Mouse (Mus musculus) forebrain, embryonic 16.5 days (tissue): ENCODE data around the gene Trim28. TPM values are rescaled to one million over a fixed set of nuclear protein-coding genes. Genes with fewer than 3 reads are reported as not detected.
"Not testable (repeated sequence)": the region's sequence is repeated elsewhere in the genome, so short reads cannot be mapped to it uniquely, and the experiment has no call there.

Source experiments
- ATAC-seq: fragments of 200-750 bp; cut with Nextera tagmentation; 2 replicates; pipeline ENCODE4 v1.8.0; 2017; ENCODE audit warnings: mild to moderate bottlenecking, moderate library complexity
- H3K27ac ChIP-seq: fragments of 300-500 bp; sonication (generic); 2 replicates; pipeline ENCODE4 v1.5.1; 2014; ENCODE audit warnings: low read length, control low read depth
- H3K27me3 ChIP-seq: fragments of 300-500 bp; sonication (generic); replicated peaks from 2 replicates; pipeline ENCODE4 v1.6.1; 2014; ENCODE audit warnings: low read length; ENCODE audit not compliant: control insufficient read depth, insufficient read depth
- H3K36me3 ChIP-seq: fragments of 300-500 bp; sonication (generic); 2 replicates; pipeline ENCODE4 v1.6.1; 2014; ENCODE audit not compliant: control insufficient read depth, insufficient read depth
- H3K4me1 ChIP-seq: fragments of 300-500 bp; sonication (generic); replicated peaks from 2 replicates; pipeline ENCODE4 v1.6.1; 2014; ENCODE audit warnings: low read length; ENCODE audit not compliant: control insufficient read depth, insufficient read depth
- H3K4me2 ChIP-seq: fragments of 300-500 bp; sonication (generic); 2 replicates; pipeline ENCODE4 v1.6.1; 2014; ENCODE audit warnings: mild to moderate bottlenecking, low read length, control low read depth
- H3K4me3 ChIP-seq: fragments of 300-500 bp; sonication (generic); replicated peaks from 2 replicates; pipeline ENCODE4 v1.5.1; 2014; ENCODE audit warnings: mild to moderate bottlenecking, low read length, control low read depth
- H3K9ac ChIP-seq: fragments of 300-500 bp; sonication (generic); replicated peaks from 2 replicates; pipeline ENCODE4 v1.6.1; 2014; ENCODE audit warnings: low read depth, low read length, control low read depth
- H3K9me3 ChIP-seq: fragments of 300-500 bp; sonication (generic); 2 replicates; pipeline ENCODE4 v1.6.1; 2016; ENCODE audit warnings: low read length; ENCODE audit not compliant: control insufficient read depth
- WGBS: fragments of 180-500 bp; shearing (Covaris S2); extraction: QIAGEN DNeasy Blood & Tissue Kit; methylation state at CpG from one replicate; pipeline ENCODE4 v1.1.7; 2014; 5-methylcytosine and 5-hydroxymethylcytosine counted together
- polyA plus RNA-seq: library from polyadenylated mRNA; unstranded; fragments of >200 nt; fragmentation: Nextera tagmentation; extraction: Ambion mirVana; gene quantifications from 2 replicates; pipeline ENCODE4 v1.2.1, GENCODE M21; 2015

Trim28 gene
- polyA plus RNA-seq, 1 experiment from 2014 or later = 230 TPM

DNA sequence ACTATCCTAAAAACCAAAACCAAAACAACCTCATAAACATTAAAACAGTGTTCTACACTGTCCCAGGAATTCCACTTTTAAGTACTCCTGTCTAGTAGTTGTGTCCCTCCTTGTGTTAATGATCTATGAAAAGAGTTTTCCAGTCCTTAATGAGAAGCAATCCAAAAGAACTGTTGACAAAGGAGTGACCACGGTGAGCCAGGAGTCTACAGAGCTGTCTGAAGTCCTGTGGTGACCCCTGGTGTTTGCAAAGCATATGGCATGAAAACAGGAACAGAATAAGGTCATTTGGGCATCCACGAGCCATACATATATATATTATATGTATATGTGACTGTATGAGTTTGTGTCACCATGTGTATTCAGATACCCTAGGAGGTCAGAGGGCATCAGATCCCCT is 47.2 kb downstream of the Trim28 start:
- Histone ChIP-seq H3K4me1 (peaks cover 14% of the 10 kb centered on the region), H3K4me3 (no peak overlapping the region), H3K36me3 (no peaks in the 10 kb centered on the region), H3K27me3 (peaks cover 20% of the 10 kb centered on the region), H3K4me2 (no peak overlapping the region), H3K9me3 (no peaks in the 10 kb centered on the region), H3K9ac (no peak overlapping the region), H3K27ac (no peak overlapping the region)
- ATAC-seq = no peak
- 5% methylated on average over 2 of the region's 2 CpGs for WGBS

- H3K27me3 ChIP-seq = no peaks in the 10 kb centered on the region
- H3K27ac ChIP-seq = no peak overlapping the region
- H3K4me1 ChIP-seq = peaks cover 5% of the 10 kb centered on the region; the same call in 1 of the 2 replicates
- H3K36me3 ChIP-seq = no peaks in the 10 kb centered on the region
- H3K9ac ChIP-seq = no peak overlapping the region
- H3K9me3 ChIP-seq = no peaks in the 10 kb centered on the region
- no peak overlapping the region for H3K4me2 ChIP-seq
- 91% methylated on average over 13 of the region's 13 CpGs for WGBS
- H3K4me3 ChIP-seq = no peak overlapping the region
- ATAC-seq = no peak
Measured at GRCm38 (mm10) chr7:13053001-13053400, 54.1 kb downstream of the Trim28 start.

GRCm38 (mm10) chr7:13053501-13053900 is 54.6 kb downstream of the Trim28 start:
- 92% methylated on average over 2 of the region's 2 CpGs for whole genome bisulfite sequencing
- peaks cover 5% of the 10 kb centered on the region; the same call in 1 of the 2 replicates for H3K4me1 ChIP-seq
- H3K36me3 ChIP-seq = no peaks in the 10 kb centered on the region
- peak overlapping the region; percentile 39 for H3K4me2 ChIP-seq
- H3K4me3 ChIP-seq = peak overlapping the region; percentile 49
- no peak overlapping the region for H3K27ac ChIP-seq
- no peak overlapping the region; the same call in 1 of the 2 replicates for H3K9ac ChIP-seq
- no peaks in the 10 kb centered on the region for H3K27me3 ChIP-seq
- no peak for ATAC-seq
- no peaks in the 10 kb centered on the region for H3K9me3 ChIP-seq

DNA sequence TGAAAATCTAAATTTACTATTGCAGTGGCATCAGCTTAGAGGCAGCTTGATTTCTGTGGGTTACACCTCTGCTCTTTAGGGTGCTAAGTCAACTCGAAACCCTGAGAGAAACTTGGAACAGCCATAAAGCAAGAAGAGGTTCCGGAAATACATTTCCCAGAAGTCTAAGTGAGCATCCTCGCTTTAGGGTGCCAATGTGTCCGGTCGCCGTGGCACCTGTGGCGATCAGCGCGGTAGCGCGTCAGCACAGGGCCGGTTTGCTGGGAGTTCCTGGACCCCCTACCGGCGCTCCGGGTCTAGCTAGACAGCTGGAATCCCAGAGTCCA is 55.0 kb downstream of the Trim28 start:
- Histone ChIP-seq H3K4me2 (peak overlapping the region; percentile 39), H3K4me3 (peak overlapping the region; percentile 49), H3K9me3 (no peaks in the 10 kb centered on the region), H3K9ac (peak overlapping the region; percentile 68), H3K27me3 (no peaks in the 10 kb centered on the region), H3K27ac (peak overlapping the region; percentile 96), H3K36me3 (no peaks in the 10 kb centered on the region), H3K4me1 (peaks cover 5% of the 10 kb centered on the region; the same call in 1 of the 2 replicates)
- no peak for ATAC-seq
- 1% methylated on average over 15 of the region's 15 CpGs for WGBS

DNA sequence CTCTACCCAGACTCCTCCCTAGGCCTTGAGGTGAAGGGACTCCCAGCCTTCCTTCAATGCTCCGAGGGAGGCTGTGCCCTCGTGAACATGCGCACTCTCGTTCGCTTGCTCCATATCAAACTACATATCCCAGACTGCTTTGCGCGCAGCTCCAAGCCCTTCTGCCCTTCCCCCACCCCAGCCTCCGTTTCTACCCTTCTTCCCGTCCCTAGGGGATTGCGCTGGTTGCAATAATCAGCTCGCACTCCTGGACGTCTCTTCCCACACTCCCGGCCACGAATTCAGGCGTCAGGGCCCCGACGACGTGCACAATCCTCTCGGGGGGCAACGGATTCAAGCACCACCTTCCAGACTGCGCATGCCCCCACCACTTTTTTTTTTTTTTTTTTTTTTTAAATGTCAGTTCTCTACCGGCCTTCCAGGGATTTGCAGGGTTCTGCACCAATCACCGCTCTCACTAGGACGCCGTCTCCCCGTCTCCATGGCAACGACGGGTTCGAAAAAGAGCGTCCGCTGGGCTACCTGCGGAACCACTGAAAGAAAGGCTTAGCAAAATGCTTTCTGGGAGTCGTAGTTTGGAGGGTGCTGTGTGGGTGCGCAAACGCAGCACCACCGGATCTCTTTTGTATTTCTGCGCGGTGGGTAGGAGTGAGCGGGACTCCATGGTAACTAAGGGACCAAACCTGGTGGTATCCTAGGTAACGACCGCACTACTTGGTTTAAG is 55.5 kb downstream of the Trim28 start, which contains the start of gene Mzf1:
Gene Mzf1, minus strand, starts transcription at position 478 of the 724 bp plus-strand sequence.
- Histone ChIP-seq H3K36me3 (no peaks in the 10 kb centered on the region), H3K27ac (peak within 1 kb of the TSS; percentile 96), H3K4me1 (peaks cover 5% of the 10 kb centered on the region; the same call in 1 of the 2 replicates), H3K9ac (peak within 1 kb of the TSS; percentile 68), H3K4me3 (peak within 1 kb of the TSS; percentile 49), H3K27me3 (no peaks in the 10 kb centered on the region), H3K9me3 (no peaks in the 10 kb centered on the region), H3K4me2 (peak within 1 kb of the TSS; percentile 62)
- under 1% methylated on average over 41 of the region's 41 CpGs for WGBS
- ATAC-seq = peak; percentile 96

GRCm38 (mm10) chr7:13056913-13057700 is 58.2 kb downstream of the Trim28 start:
- no peak overlapping the region for H3K4me3 ChIP-seq
- no peaks in the 10 kb centered on the region for H3K9me3 ChIP-seq
- peaks cover 5% of the 10 kb centered on the region; the same call in 1 of the 2 replicates for H3K4me1 ChIP-seq
- H3K27me3 ChIP-seq = no peaks in the 10 kb centered on the region
- no peak for ATAC-seq
- H3K27ac ChIP-seq = no peak overlapping the region
- no peak overlapping the region for H3K9ac ChIP-seq
- H3K4me2 ChIP-seq = no peak overlapping the region
- 53% methylated on average over 8 of the region's 8 CpGs for WGBS
- no peaks in the 10 kb centered on the region for H3K36me3 ChIP-seq

DNA sequence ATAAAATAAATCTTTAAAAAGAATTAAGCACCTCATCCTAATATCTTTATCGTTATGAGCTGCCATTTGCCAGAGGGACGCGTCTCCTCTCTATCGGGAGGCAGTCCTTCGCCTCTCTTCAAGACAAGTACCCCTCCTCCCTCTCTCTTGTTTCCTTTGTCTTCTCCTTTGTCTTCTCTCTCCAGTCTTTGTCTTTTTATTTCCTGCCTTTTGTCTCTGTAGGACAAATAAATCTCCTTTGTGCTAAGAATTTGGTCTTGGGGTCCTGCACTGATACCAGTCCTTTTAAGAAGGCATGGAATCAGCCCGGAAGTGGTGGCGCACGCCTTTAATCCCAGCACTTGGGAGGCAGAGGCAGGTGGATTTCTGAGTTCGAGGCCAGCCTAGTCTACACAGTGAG is 60.6 kb downstream of the Trim28 start:
- Histone ChIP-seq H3K27me3 (no peaks in the 10 kb centered on the region), H3K4me3 (no peak overlapping the region), H3K4me1 (no peaks in the 10 kb centered on the region), H3K27ac (no peak overlapping the region), H3K9ac (no peak overlapping the region), H3K9me3 (no peaks in the 10 kb centered on the region), H3K36me3 (no peaks in the 10 kb centered on the region), H3K4me2 (no peak overlapping the region)
- 82% methylated on average over 9 of the region's 9 CpGs for WGBS
- no peak for ATAC-seq

DNA sequence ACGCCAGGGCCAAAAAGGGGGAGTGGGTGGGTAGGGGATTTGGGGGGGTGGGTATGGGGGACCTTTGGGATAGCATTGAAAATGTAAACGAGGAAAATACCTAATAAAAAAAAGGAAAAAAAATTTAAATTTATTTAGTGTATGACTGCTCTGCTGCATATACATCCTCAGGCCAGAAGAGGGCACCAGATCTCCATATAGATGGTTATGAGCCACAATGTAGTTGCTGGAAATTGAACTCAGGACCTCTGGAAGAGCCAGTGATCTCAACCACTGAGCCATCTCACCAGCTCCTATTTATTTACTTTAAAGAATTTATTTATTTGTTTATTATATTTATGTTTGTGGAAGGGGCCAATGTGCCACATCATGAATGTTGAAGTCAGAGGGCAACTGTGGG is 64.5 kb downstream of the Trim28 start:
- not testable (repeated sequence) for H3K27me3 ChIP-seq, H3K4me2 ChIP-seq, H3K4me3 ChIP-seq, ATAC-seq, H3K27ac ChIP-seq, H3K9ac ChIP-seq, H3K9me3 ChIP-seq, H3K4me1 ChIP-seq, H3K36me3 ChIP-seq
- WGBS = 49% methylated on average over 2 of the region's 2 CpGs

DNA sequence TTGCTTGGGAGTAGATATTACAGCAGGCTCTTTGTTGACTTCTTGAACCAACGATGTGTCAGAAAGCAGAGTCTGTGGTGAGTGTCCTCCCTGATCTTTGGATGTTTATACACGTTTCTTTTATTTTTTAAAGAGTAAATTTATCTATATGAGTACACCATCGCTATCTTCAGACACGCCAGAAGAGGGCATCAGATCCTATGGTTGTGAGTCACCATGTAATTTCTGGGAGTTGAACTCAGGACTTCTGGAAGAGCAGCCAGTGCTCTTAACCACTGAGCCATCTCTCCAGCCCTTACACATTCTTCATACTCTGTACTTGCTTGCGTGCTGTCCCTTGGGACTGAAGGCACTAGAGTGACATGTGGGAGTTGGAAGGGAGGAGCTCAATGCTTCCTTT is 73.4 kb downstream of the Trim28 start:
- ATAC-seq = no peak
- H3K4me3 ChIP-seq = no peak overlapping the region
- no peak overlapping the region for H3K9ac ChIP-seq
- H3K36me3 ChIP-seq = no peaks in the 10 kb centered on the region
- H3K4me2 ChIP-seq = no peak overlapping the region
- no peak overlapping the region for H3K27ac ChIP-seq
- no peaks in the 10 kb centered on the region for H3K4me1 ChIP-seq
- no peaks in the 10 kb centered on the region for H3K27me3 ChIP-seq
- no peaks in the 10 kb centered on the region for H3K9me3 ChIP-seq
- 61% methylated on average over 5 of the region's 5 CpGs for WGBS
